Mouse (Mus musculus) layer of hippocampus, postnatal 36 days (tissue): Measurements from ENCODE around the gene Tlr9. TPM values are rescaled to one million over a fixed set of nuclear protein-coding genes. Genes with fewer than 3 reads are reported as not detected.

Experiments
- DNase-seq, 2 experiments: peaks; one replicate each; pipeline ENCODE4 v3.0.0; 2022
- total RNA-seq, 2 experiments: library from RNA; stranded (reverse); gene quantifications; 2 replicates each; pipeline ENCODE4 v1.2.3; 2021

The Tlr9 gene
- 1 to 10 TPM in 1 of 2 experiments, under 1 TPM in 1; 0.97 to 1.6 TPM for total RNA-seq

- DNase-seq: no peak
These were observed at the start of gene Tlr9 for GRCm38 (mm10) chr9:106222261-106222851. Tlr9 (plus strand) TSS chr9:106222598.

DNA sequence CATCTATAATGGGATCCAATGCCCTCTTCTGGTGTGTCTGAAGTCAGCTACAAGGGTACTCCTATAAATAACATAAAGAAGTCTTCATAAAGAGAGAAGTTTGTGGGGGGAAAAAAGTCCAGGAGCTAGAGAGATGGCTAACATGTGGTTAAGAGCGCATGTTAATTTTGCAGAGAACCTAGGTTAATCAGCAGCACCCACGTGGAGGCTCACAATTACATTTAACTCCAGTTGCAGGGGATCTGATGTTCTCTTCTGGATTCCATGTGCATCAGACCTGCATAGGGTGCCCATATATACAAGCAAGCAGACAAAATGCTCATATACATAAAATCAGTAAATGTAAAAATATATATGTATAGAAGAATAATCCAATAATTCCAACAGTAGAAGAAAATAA lies 49.0 kb upstream of the Tlr9 start:
- no peak for DNase-seq

DNA sequence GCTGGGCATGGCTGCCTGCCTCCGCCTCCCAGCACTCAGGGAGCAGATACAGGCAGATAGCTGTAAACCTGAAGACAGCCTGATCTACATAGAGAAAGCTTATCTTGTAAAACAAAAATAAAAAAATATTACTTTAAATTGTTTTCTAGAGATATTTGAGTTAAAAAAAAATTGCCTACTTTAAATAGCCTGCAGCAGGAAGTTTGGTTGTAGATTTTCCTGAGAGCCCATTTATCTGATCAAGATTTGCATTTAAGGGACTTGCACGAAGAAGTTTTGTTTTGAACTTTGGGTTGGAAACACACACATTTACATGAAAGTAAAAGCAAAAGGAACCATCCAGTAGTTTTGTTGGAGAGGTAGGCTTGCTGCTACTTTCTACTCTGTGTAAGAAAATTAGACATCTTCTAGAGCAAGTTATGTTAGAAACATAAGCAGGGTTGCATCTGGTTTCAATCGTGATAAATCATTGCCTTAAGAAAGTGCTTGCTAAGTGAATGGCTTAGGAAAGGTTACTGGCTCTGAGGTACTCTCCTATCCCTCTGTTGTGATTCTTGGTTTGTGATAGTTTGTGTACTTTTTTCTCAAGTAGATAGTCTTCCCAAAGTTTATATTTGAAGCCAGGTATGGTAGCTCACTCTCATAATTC lies 46.7 kb upstream of the Tlr9 start:
- no peak for DNase-seq

GRCm38 (mm10) chr9:106176769-106177168 lies 45.6 kb upstream of the Tlr9 start:
- DNase-seq: no peak

DNA sequence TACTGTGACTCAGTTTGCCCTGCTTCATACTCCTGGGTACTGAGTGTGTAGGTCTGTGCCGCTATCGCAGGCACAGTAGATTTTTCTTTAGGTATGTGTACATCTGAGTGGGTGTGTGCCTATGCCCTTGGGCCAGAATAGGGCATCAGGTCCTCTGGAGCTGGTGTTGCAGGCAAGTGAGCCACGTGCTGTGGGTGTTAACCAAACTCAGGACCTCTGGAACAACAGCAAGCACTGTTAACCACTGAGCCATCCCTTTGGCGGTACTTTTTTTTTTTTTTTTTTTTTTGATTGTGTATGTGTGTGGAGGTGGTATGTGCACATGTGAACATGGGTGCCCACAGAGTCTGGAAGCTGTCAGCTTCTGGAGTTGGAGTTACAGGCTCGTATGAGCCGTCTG lies 44.6 kb upstream of the Tlr9 start:
- DNase-seq: no peak

GRCm38 (mm10) chr9:106179454-106179853 lies 42.9 kb upstream of the Tlr9 start:
- DNase-seq: no peak

DNA sequence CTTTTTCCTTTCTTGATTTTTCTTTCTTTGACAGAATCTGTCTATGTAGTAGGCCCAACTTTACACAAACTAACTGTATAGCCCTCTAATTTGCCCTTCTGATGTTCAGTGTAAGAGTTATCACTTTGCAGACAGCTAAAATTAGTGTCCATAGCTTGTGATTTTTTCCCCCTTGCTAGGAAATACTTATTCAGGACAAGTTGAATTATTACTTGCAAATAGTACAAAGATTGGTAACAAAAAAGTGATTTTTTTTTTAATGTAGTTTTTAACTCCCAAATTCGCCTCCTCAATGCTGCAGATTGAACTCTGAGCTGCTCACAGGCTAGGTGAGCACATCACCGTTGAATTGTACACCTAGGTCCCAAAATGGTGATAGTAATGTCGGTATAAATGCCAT lies 42.4 kb upstream of the Tlr9 start:
- DNase-seq: no peak

- no peak for DNase-seq
These were observed 40.3 kb upstream of the Tlr9 start for GRCm38 (mm10) chr9:106182146-106182545.

DNA sequence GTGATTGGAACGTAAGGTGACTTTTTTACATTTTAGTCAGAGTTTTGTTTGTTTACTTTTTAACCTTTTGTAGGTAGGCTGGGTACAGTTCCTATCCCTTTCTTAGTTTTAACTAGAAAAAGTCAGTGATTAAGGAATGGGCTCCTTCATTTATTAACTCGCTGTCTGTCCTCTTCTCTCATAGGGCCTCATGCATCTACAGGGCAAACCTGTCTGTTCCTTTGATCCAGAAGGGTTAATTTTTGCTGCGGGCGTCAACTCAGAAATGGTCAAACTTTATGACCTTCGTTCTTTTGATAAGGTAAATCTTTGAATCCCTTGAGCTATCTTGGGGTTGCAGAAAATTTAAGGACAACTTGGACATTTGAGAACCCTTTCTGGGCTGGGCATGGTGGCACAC lies 38.4 kb upstream of the Tlr9 start:
- DNase-seq: no peak

DNA sequence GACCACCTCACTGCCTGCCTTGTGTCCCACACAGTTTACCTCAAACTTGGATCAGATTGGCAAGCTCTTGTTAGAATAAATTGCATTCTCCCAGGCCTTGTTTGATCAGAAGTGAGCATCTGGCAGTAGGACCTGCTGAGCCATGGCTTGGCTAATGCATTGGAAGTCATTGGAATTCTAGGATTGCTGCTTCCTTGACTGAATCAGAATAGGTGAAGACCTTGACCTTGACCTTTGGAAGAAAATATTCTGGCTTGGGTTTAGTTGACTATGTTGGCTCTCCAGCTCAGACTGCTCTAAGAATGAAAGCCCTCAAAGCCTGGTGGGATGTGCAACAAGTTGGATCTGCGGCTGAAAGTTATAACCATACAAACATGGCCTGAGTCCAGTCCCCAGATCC lies 31.0 kb upstream of the Tlr9 start:
- no peak for DNase-seq

DNA sequence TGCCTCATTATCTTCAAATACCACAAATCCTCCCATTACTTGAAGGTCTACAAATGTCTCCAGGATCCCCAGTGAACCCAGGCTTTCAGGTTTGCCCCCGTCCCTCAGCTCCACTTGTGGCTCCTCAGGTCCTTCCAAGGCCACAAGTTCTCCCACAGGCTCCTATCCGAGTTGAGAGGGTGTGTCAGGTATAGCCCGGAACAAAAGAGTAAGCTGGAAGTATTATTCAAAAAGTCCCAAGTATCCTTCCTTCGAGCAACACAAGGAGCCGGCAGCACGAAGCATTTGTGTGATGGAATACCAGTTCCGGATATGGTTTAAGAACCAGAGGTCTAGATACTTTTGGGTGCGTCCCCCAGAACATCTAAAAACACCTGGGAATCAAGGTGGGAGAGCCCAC lies 30.4 kb upstream of the Tlr9 start:
- no peak for DNase-seq

DNA sequence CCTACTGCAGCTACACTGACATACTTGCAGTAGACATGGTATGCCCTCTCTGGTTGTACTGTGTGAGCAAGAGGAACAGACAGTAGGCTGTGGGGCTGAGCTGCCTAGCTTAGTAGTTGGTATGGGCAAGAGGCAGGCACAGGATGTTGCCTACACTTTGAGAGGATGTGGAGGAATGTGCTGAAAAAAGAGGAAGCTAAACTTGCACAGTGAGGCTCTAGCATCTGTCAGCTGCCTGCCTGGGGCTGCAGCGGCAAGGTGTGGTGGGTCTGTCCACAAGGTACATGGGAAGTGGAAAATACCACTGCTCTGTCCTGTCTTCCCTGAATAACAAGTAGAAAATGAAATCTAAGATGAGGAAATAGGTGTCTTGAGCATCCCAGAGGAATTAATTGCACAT lies 29.4 kb upstream of the Tlr9 start:
- DNase-seq: no peak

GRCm38 (mm10) chr9:106193930-106194807 lies 28.2 kb upstream of the Tlr9 start:
- peak in 1 of 2 experiments; percentile 30 for DNase-seq

GRCm38 (mm10) chr9:106195693-106196092 lies 26.7 kb upstream of the Tlr9 start:
- no peak for DNase-seq

DNA sequence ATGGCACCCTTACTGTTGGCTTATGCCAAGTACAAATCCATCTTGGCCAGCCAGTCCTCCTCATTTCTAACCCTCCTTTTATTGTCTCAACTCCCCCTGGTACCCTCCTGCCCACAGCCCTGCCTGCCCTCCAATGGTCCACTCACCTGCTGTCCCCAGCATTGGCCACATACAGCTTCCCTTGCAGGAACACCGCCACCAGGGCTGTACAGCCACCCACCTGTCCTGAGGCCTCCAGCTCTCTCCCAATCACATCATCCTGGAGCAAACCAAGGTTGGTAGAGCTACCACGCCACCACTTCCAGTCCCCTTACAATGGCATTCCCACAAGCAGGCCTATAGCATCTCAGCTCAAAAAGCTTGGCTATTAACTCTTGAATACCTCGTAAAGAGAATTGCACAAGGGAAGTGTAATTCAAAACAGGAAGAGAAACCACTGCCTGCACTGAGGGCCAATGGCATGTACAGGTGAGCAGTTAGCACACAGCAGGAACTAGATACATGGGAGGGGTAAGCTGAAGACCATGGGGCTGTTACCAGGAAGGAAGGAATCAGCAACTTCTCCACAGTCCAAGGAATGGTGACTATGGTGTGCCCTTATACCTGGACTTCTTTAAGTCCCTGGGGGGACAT lies 25.2 kb upstream of the Tlr9 start:
- no peak for DNase-seq

DNA sequence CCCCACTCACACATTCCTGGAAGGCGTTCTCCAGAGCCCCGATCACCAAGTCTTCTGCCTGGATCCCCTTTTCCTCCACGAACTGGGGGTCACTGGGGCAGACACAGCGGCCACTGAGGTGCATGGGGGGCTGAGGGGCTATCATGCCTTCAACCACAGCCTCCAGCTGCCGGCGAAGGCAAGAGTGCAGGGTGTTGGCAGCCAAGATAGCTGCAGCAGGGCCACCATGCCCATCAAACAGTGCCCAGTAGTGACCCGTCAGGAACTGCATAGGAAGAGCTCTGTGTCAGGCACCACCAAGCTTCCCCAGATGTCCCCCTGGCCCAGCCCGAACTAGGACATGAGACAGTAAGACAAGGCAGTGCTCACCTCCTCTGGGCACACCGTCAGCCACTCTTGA lies 24.7 kb upstream of the Tlr9 start:
- no peak for DNase-seq

GRCm38 (mm10) chr9:106198962-106199458 lies 23.4 kb upstream of the Tlr9 start:
- DNase-seq: peak in 1 of 2 experiments; percentile 54

DNA sequence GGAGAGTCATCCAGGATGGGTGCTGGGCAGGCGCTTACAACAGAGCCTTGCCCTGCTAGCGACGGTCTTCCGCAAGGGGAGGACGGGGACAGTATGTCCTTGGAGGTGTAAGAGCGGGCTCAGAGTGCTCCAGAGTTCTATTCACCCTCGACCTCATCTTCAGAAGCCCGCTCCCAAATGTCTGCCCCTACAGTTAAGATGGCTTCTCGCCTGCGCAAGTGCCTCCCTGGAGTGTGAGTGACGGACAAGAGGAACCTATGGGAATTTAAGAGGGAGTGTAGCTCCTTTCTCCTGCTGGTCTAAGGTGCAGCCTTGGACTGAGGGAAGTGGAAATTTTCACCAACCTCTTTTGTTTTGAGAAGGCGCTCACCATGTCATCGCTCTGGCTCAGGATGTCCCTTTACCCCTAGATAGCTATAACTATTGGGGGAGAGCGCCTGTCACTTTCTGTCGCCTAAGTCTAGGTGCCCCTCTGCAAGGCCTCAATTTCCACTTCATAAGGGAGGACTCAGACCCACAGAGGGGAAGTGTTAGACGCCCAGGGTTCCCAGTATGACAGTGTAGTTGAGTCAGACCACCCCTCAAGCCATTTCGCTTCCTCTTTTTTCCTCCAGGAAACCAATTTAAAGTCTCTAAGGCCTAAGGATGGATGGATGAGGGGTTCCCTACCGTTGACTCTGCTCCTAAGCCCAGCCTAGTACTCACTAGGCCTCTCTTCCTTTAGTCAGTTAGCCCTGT lies 22.7 kb upstream of the Tlr9 start, which contains the start of gene Ppm1m:
TSS of gene Ppm1m (minus strand) at position 212 of the 738 bp plus-strand sequence.
- DNase-seq: no peak

DNA sequence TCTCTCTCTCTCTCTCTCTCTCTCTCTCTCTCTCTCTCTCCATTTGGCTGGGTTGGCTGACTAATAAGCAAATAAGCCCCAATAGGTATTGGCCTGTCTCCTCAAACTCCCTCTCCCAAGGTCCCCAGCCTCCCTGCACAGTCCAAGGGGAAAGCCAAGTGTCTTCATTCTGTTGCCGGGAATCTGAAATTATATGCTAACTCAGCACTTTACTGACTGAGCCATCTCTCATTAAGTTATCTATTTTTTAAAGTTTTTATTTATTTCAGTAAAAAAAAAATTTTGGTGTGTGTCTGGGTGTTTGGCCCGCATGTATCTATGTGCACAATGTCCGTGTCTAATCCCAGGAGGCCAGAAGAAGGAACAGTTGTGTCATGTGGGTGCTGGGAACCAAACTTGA lies 20.5 kb upstream of the Tlr9 start:
- DNase-seq: no peak

- DNase-seq: peak; percentile 90 to 92
These were observed 19.4 kb upstream of the Tlr9 start, which contains the start of gene Twf2 for GRCm38 (mm10) chr9:106202819-106203636. Twf2 (plus strand) TSS chr9:106203108.
